Mouse (Mus musculus) ES-E14 (cell line): ENCODE results near the gene Slc12a3. TPM values are rescaled to one million over a fixed set of nuclear protein-coding genes. Genes with fewer than 3 reads are reported as not detected.
"Not testable (repeated sequence)": the region's sequence is repeated elsewhere in the genome, so short reads cannot be mapped to it uniquely, and the experiment has no call there.

Experiments used
- DNase-seq: peaks from one replicate; pipeline ENCODE4 v3.0.0-alpha.2; 2013; ENCODE audit warnings: low read depth, low spot score
- H3K27ac ChIP-seq: 2 replicates; pipeline ENCODE4 v1.5.1; 2012; ENCODE audit warnings: low read depth, mild to moderate bottlenecking, low read length, moderate library complexity, mixed read lengths; ENCODE audit not compliant: poor library complexity, insufficient read depth, severe bottlenecking
- H3K36me3 ChIP-seq: 2 replicates; pipeline ENCODE4 v1.6.1; 2012; ENCODE audit warnings: mild to moderate bottlenecking, low read length, moderate library complexity, mixed read lengths; ENCODE audit not compliant: control insufficient read depth, poor library complexity, insufficient read depth, severe bottlenecking
- H3K4me1 ChIP-seq, 2 experiments: fragments of 150-350 bp in 1 of 2; sonication (generic) in 1 of 2; 2 replicates each; pipeline ENCODE4 v1.6.1; 2012; ENCODE audit warnings: low read length in 2 of 2, mild to moderate bottlenecking in 1 of 2, mixed read lengths in 1 of 2; ENCODE audit not compliant: control insufficient read depth in 2 of 2, insufficient read depth in 2 of 2, poor library complexity in 1 of 2
- H3K4me3 ChIP-seq, 2 experiments: fragments of 150-350 bp in 1 of 2; sonication (generic) in 1 of 2; 2 replicates each; pipeline ENCODE4 v1.5.1; 2012; ENCODE audit warnings: low read length in 2 of 2, low read depth in 1 of 2, mild to moderate bottlenecking in 1 of 2, mixed read lengths in 1 of 2; ENCODE audit not compliant: insufficient read depth in 1 of 2, poor library complexity in 1 of 2, severe bottlenecking in 1 of 2
- H3K9ac ChIP-seq: 2 replicates; pipeline ENCODE4 v1.6.1; 2012; ENCODE audit warnings: low read depth, mild to moderate bottlenecking, low read length, mixed read lengths; ENCODE audit not compliant: poor library complexity, insufficient read depth, severe bottlenecking
- H3K9me3 ChIP-seq: fragments of 150-350 bp; sonication (generic); 2 replicates; pipeline ENCODE4 v1.6.1; 2012; ENCODE audit warnings: low read depth, mild to moderate bottlenecking, low read length; ENCODE audit not compliant: control insufficient read depth, insufficient read depth
- CHD2 ChIP-seq: IDR thresholded peaks from 2 replicates; pipeline ENCODE4 v1.6.1; 2014; ENCODE audit warnings: mild to moderate bottlenecking, low read depth, low read length, inconsistent platforms
- HCFC1 ChIP-seq: IDR thresholded peaks from 2 replicates; pipeline ENCODE4 v1.6.1; 2012; ENCODE audit warnings: low read length, inconsistent platforms, borderline replicate concordance; ENCODE audit not compliant: insufficient read depth
- MAFK ChIP-seq: IDR thresholded peaks from 2 replicates; pipeline ENCODE4 v1.6.1; 2014; ENCODE audit warnings: mild to moderate bottlenecking, low read depth, low read length, inconsistent platforms; ENCODE audit not compliant: insufficient read depth
- ZC3H11A ChIP-seq: IDR thresholded peaks from 2 replicates; pipeline ENCODE4 v1.6.1; 2012; ENCODE audit warnings: low read depth, mild to moderate bottlenecking, inconsistent platforms, low read length, borderline replicate concordance
- ZNF384 ChIP-seq: IDR thresholded peaks from 2 replicates; pipeline ENCODE4 v1.6.1; 2012; ENCODE audit warnings: low read depth, low read length, inconsistent platforms
- in situ Hi-C, 2 experiments: fragments of 600-800 bp; cut with MboI; formaldehyde crosslinking; loops; one replicate each; pipeline ENCODE4 v1.15.1; 2025; ENCODE audit warnings: low sequenced_read_pairs in 2 of 2, inconsistent platforms in 1 of 2; ENCODE audit not compliant: unreplicated experiment in 2 of 2
- total RNA-seq: library from RNA; depleted of rRNA; stranded (reverse); fragments of 300-350 nt; gene quantifications from 2 replicates; pipeline ENCODE4 v1.2.3, GENCODE M21; 2012

Gene Slc12a3
- total RNA-seq, 1 experiment: 0.94 TPM

DNA sequence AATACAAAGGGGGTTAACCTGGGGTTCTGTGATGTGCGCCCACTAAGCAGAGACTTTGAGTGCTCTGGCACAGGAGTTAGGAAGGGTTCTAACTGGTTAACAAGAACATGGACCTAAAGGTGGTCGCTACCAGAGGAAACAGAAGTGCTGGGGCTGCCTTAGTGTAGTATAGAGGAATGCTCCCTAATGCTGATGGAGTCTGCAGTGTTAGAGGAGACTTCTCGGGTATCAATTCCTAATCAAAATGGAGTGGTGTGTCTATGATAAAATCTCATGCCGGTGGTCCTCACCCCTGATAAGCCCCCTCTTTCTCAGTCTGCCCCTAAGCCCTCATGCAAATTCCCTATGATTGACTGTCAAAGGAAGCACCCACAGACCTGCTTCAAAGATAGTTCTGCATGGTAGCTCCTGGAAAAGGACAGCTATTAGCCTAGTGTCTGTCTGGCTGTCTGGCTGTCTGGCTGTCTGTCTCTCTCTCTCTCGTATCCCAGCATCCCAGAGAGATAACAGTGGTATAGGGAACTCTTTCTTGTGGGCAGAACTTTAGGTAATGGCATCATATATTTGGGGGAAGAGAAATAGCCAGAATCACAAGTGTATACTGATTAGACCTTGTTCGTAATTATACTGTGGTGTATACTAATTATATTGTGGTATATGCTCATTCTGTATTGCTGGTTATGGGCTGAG lies 67.0 kb downstream of the Slc12a3 start:
- Histone ChIP-seq H3K9me3 (no peaks in the 10 kb centered on the region), H3K4me3 (no peak overlapping the region), H3K9ac (no peak overlapping the region), H3K36me3 (peaks cover 28% of the 10 kb centered on the region), H3K4me1 (no peaks in the 10 kb centered on the region), H3K27ac (no peak overlapping the region)
- TF ChIP-seq CHD2 (no peak), HCFC1 (no peak), ZC3H11A (no peak), ZNF384 (no peak), MAFK (no peak)
- in situ Hi-C loops: no loop called here
- DNase-seq: no peak

DNA sequence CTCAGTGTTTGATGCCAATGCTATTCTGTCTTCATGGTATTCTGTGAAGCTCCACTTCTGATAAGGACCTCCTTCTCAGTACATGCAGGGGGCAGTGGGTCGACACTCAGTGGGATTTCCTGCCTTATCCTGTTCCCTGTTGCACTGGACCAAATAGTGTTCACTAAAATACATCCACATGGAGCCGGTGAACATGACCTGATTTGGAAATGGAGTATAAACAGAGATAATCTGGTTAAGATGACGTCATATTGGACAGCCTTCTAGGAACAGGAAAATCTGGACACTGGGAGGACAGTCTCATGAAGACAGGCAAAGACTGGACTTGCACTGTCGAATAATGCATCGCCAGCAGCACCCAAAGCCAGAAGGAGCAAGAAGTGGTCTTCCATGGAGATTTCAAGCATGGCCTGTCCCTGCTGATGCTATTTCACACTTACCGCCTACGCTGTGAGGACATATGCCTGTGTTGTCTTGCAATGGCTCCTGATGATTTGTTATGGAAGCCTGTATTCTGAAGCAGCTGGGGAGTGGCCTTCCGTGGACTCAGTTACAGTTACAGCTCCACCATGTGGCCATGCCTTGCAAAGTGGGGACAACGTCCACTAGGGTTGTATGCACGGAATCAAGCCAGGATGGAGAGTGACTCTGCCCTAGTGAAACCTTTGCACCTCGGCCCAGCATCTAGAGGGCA lies 68.1 kb downstream of the Slc12a3 start:
- H3K27ac ChIP-seq: no peak overlapping the region
- H3K4me3 ChIP-seq: no peak overlapping the region
- DNase-seq: no peak
- no peak overlapping the region for H3K9ac ChIP-seq
- H3K9me3 ChIP-seq: no peaks in the 10 kb centered on the region
- TF ChIP-seq CHD2 (no peak), ZC3H11A (no peak), HCFC1 (no peak), ZNF384 (no peak), MAFK (no peak)
- in situ Hi-C loops: no loop called here
- peaks cover 19% of the 10 kb centered on the region for H3K36me3 ChIP-seq
- H3K4me1 ChIP-seq: no peaks in the 10 kb centered on the region

DNA sequence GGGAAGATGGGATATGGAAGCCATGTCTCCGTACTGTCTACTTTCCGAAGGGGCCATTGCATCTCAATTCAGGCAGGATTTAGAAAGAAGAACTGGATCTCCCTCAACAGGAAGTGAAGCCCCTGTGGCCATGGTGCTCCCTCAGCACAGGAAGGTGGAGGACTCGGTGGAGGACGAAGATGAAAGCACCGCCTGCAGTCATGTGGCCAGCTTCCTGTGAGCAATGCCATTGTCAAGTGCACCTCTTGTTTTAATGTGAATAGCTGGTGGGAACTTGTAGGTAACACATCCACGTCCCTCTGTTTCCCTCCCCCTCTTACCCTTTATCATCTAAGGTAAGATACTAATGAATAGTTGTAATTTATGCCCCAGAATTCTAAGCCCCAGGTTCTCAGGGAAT lies 69.6 kb downstream of the Slc12a3 start:
- no peaks in the 10 kb centered on the region for H3K9me3 ChIP-seq
- no peaks in the 10 kb centered on the region for H3K4me1 ChIP-seq
- peaks cover 10% of the 10 kb centered on the region for H3K36me3 ChIP-seq
- no peak overlapping the region for H3K9ac ChIP-seq
- TF ChIP-seq MAFK: no peak
- TF ChIP-seq HCFC1: no peak
- TF ChIP-seq CHD2: no peak
- no peak for TF ChIP-seq ZC3H11A
- no peak for TF ChIP-seq ZNF384
- DNase-seq: no peak
- H3K27ac ChIP-seq: no peak overlapping the region
- in situ Hi-C loops: no loop called here
- no peak overlapping the region for H3K4me3 ChIP-seq

DNA sequence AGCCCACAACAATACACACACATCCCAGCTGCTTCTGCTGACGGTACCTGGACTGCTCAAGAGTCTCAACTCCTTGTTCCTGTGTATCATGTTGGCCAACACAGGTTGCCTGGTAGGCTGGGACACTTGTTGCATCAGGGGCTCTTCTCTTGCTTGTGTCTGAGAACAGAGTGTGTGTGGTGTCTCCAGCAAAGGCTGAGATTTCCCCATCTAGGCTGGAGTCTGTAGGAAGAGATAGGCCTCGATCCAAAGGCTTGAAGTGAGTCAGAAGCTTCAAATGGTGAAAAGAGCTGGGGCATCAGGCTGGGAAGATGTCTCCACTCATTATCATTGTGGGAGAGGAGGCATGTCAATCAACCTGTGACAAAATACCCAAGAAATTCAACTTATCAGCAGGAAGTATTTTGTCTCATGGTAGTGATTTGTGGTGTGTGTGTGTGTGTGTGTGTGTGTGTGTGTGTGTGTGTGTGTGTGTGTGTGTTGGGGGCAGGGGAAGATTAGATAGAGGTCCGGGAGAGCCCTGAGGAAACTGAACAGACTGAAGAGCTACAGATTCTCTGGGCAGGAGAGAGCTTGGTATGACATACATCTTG lies 70.5 kb downstream of the Slc12a3 start:
- TF ChIP-seq HCFC1 (no peak), ZNF384 (no peak), ZC3H11A (no peak), MAFK (no peak)
- H3K9ac ChIP-seq: no peak overlapping the region
- DNase-seq: no peak
- H3K9me3 ChIP-seq: no peaks in the 10 kb centered on the region
- H3K4me3 ChIP-seq: no peak overlapping the region
- in situ Hi-C loops: no loop called here
- H3K36me3 ChIP-seq: peaks cover 5% of the 10 kb centered on the region
- no peak overlapping the region for H3K27ac ChIP-seq
- no peaks in the 10 kb centered on the region for H3K4me1 ChIP-seq

DNA sequence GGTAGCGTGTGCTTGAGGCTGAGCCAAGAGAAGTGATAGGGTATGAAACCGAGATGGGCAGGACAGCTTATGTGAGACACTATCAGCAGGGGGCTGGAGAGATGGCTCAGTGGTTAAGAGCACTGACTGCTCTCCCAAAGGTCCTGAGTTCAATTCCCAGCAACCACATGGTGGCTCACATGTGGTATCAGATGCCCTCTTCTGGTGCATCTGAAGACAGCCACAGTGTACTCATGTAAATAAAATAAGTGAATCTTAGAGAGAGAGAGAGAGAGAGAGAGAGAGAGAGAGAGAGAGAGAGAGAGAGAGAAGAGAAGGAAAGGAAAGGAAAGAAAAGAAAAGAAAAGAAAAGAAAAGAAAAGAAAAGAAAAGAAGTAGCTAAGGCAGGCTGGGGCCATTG lies 71.0 kb downstream of the Slc12a3 start:
- H3K4me3 ChIP-seq, H3K4me1 ChIP-seq, H3K9ac ChIP-seq, DNase-seq, in situ Hi-C loops, H3K9me3 ChIP-seq, H3K36me3 ChIP-seq, H3K27ac ChIP-seq: not testable (repeated sequence)
